Mouse (Mus musculus): Measurements from ENCODE around the gene Golga5. TPM values are rescaled to one million over a fixed set of nuclear protein-coding genes. Genes with fewer than 3 reads are reported as not detected.
"Not testable (repeated sequence)": the region's sequence is repeated elsewhere in the genome, so short reads cannot be mapped to it uniquely, and the experiment has no call there.

The Golga5 gene
- total RNA-seq, 2 experiments from 2014 or later = 15.0 to 29.0 TPM

- no peak for ATAC-seq (replicated peaks; ENCODE audit: low FRiP score, poor library complexity, severe bottlenecking)
These were observed 26.3 kb upstream of the Golga5 start for GRCm38 (mm10) chr12:102442639-102443038.

GRCm38 (mm10) chr12:102443676-102444075, 25.3 kb upstream of the Golga5 start:
- no peak for ATAC-seq (replicated peaks; ENCODE audit: low FRiP score, poor library complexity, severe bottlenecking)

GRCm38 (mm10) chr12:102445436-102445835, 23.5 kb upstream of the Golga5 start:
- no peak for ATAC-seq (replicated peaks; ENCODE audit: low FRiP score, poor library complexity, severe bottlenecking)

GRCm38 (mm10) chr12:102450437-102450836, 18.5 kb upstream of the Golga5 start:
- no peak for ATAC-seq (replicated peaks; ENCODE audit: low FRiP score, poor library complexity, severe bottlenecking)

DNA sequence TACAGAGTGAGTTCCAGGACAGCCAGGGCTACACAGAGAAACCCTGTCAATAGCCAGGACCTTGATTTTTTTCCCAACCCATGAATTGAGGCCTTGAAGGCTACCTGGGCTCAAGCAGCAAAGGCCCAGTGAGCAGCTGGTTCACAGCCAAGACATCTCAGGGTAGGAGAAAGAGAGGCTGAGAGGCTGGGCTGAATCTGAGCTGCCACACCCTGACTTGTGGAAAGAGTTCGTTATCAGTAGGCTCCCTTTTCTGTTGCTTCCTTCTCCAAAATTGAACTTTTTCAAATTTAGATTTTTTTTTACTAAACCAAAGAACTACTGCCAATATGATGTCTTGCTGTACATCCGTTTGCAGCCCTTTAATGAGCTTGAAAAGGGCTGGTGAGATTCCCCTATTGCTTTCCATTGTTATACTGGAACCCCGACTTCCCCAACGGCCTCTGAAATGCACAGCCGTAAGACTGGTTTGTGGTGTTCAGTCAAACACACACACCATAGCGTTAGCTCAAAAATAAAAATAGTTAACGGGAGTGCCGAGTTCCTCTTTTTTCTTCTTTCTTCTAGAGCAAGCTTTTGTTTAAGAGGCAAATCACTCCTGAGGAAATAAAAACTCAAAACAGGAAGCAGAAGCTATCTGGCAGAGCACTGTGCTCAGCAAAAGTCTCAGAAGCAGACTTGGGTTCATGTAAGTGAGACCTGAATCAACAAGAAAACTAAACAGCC, 17.6 kb upstream of the Golga5 start:
- ATAC-seq (replicated peaks; ENCODE audit: low FRiP score, poor library complexity, severe bottlenecking) = no peak

DNA sequence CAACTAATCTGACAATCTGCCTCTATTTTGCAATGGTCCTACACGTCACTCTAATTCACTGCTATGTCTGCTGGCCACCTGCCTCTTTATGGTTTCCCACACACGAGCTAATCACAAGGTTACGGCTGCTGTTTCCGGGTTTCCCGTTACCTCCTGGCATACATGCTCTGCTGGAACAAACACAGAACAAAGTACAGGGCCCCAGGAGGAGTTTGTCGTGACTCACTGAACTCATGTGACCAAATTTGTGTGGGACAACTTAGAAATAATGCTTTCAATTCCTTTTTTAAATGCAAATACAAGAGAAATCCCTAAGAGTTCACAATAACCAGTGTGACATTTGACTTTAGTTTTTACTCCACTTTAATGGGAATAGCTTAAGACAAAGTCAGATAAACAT, 15.4 kb upstream of the Golga5 start:
- ATAC-seq (replicated peaks; ENCODE audit: low FRiP score, poor library complexity, severe bottlenecking) = no peak

GRCm38 (mm10) chr12:102456467-102457193, 12.3 kb upstream of the Golga5 start:
- ATAC-seq (replicated peaks; ENCODE audit: low FRiP score, poor library complexity, severe bottlenecking) = no peak

DNA sequence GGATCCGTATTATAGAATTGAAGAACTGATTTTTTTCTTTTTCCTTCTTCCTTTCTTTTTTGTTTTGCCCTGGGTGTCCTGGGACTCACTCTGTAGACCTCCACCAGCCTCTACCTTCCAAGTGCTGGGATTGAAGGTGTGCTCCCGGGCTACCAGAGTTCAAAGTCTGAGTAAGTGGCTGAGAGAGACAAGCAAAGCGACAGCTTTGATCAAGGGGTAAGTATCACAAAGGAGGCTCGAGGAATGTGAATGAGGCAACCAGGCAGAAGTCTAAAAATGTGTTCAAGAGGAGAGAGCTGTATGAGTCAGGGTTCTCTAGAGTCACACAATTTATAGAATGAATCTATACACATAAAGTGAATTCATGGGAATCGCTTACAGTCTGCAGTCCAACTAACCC, 8.9 kb upstream of the Golga5 start:
- no peak for ATAC-seq (replicated peaks; ENCODE audit: low FRiP score, poor library complexity, severe bottlenecking)

DNA sequence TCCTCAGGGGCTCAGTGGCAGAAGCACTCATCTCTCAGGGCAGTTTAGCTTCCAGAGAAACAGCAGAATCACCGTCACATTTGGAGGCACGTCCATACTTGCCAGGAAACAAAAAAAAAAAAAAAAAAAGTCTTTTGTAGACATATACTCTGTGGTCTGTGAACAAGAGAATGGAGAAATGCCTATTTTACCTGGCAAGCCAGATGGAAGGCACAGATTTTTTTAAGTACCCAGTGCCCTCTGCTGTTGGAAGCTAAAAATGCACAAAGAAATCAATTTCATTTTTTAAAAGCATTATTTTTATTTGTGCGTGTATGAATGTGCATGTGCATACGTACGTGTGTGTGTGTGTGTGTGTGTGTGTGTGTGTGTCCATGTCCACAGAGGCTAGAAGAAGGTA, 7.8 kb upstream of the Golga5 start:
- no peak for ATAC-seq (replicated peaks; ENCODE audit: low FRiP score, poor library complexity, severe bottlenecking)

- ATAC-seq (replicated peaks; ENCODE audit: low FRiP score, poor library complexity, severe bottlenecking) = no peak
These were observed 4.3 kb upstream of the Golga5 start for GRCm38 (mm10) chr12:102464650-102465049.

DNA sequence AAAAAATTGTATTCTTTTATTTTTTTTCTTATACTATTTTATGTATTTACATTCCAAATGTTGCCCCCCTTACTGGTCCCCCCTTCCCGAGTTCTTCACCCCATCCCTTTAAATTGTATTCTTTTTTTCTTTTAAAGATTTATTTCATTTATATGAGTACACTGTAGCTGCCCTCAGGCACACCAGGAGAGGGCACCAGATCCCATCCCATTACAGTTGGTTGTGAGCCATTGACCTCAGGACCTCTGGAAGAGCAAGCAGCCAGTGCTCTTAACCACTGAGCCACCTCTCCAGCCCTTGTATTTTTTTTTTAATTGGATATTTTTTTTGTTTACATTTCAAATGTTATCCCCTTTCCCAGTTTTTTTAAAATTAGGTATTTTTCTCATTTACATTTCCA, 799 bp upstream of the Golga5 start:
- ATAC-seq (replicated peaks; ENCODE audit: low FRiP score, poor library complexity, severe bottlenecking) = no peak

DNA sequence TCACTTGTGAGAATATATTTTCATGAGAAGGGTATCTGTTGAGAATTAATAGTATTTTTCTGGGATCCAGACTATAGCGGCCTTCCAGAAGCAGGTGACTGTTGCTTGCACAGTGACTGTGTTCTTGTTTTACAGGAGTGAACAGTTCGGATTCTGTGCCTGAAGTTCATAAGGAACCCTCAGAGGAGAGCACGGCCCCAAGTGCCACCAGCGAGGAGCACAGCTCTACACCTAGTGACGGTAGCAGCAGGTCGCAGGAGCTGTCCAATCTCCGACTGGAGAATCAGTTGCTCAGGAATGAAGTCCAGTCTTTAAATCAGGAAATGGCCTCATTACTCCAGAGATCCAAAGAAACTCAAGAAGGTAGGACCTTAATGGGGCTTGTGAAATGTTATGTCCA, 5.5 kb downstream of the Golga5 start:
- no peak for ATAC-seq (replicated peaks; ENCODE audit: low FRiP score, poor library complexity, severe bottlenecking)

- no peak for ATAC-seq (replicated peaks; ENCODE audit: low FRiP score, poor library complexity, severe bottlenecking)
These were observed 11.5 kb downstream of the Golga5 start for GRCm38 (mm10) chr12:102480481-102480880.

GRCm38 (mm10) chr12:102484946-102485345, 16.0 kb downstream of the Golga5 start:
- no peak for ATAC-seq (replicated peaks; ENCODE audit: low FRiP score, poor library complexity, severe bottlenecking)

DNA sequence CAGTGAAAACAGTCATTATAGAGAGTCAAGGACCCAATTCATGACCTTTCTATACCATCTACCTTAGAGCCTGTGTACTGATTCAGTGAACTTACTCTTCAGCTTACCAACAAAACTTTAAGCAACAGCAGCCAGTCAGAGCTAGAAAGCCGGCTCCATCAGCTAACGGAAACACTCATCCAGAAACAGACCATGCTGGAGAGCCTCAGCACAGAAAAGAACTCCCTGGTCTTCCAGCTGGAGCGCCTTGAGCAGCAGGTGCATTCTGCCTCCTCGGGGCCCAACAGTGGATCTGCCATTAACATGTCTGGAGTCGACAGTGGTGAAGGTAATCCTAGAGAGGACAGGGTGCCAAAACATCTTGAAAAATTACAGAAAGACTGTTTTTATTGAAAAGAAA, 23.0 kb downstream of the Golga5 start:
- no peak for ATAC-seq (replicated peaks; ENCODE audit: low FRiP score, poor library complexity, severe bottlenecking)

DNA sequence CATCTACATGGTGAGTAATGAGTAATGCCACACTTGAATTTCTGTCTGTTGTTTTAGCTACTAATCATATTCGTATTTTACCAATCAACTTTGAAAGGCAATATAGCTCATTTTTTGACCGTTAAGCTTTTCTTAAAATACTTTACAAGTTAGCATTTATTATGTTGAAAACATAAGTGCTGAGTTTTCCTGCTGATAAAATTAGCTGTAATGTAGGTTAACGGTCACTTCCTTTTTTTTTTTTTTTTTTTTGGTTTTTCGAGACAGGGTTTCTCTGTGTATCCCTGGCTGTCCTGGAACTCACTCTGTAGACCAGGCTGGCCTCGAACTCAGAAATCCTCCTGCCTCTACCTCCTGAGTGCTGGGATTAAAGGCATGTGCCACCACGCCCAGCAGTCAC, 26.8 kb downstream of the Golga5 start:
- not testable (repeated sequence) for ATAC-seq (replicated peaks; ENCODE audit: low FRiP score, poor library complexity, severe bottlenecking)

DNA sequence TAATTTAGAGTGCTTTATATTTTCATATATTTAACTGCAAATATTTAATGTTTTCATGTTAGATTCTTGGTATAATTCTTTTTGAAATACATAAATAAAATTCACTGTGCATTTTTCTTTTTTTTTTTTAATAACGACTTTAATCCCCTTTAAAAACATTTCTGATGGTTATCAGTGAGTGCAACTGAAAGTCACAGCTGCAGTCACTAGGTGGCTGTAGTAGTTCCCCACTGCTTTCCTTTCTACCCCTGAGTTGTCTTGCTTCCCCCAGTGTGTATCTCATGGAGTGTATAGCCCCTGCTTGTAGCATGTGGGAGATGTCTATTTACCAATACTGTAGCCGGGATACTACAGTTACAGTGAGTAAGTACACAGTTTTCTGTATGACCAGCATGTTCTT, 29.0 kb downstream of the Golga5 start:
- no peak for ATAC-seq (replicated peaks; ENCODE audit: low FRiP score, poor library complexity, severe bottlenecking)

- ATAC-seq (replicated peaks; ENCODE audit: low FRiP score, poor library complexity, severe bottlenecking) = no peak
These were observed 29.8 kb downstream of the Golga5 start for GRCm38 (mm10) chr12:102498726-102499125.

- no peak for ATAC-seq (replicated peaks; ENCODE audit: low FRiP score, poor library complexity, severe bottlenecking)
These were observed 30.3 kb downstream of the Golga5 start for GRCm38 (mm10) chr12:102499210-102499609.

GRCm38 (mm10) chr12:102499723-102500122, 30.8 kb downstream of the Golga5 start:
- peak; percentile 60; the same call in 1 of the 2 replicates for ATAC-seq (replicated peaks; ENCODE audit: low FRiP score, poor library complexity, severe bottlenecking)

GRCm38 (mm10) chr12:102501038-102501437, 32.1 kb downstream of the Golga5 start:
- ATAC-seq (replicated peaks; ENCODE audit: low FRiP score, poor library complexity, severe bottlenecking) = no peak

All from erythroblast, adult 5-6 weeks (primary cell).